Comparison of ENCODE assay signal across 26 mouse cellular contexts in genomic region chr16:5164327-5164726, GRCm38 (mm10). TPM values are rescaled to one million over a fixed set of nuclear protein-coding genes. Genes with fewer than 3 reads are reported as not detected.
DNase-seq lines count a peak whose midpoint lies in the region; ATAC-seq and TF ChIP-seq lines count a peak whose summit lies in the region.
"Had no signal": no experiment of that assay in that cellular context is flagged by ENCODE, and none has a peak within 500 bp of the region (broad histone marks: within the 10 kb centered on the region; RNA-seq: fewer than 3 reads in every experiment).

No protein-coding gene starts in this region.

- H3K36me3 ChIP-seq in heart, embryonic 13.5 days: no peaks in the 10 kb centered on the region
- no peaks in the 10 kb centered on the region for H3K36me3 ChIP-seq in heart, adult 2 months (ENCODE audit: control insufficient read depth, insufficient read depth, low read length)
- H3K36me3 ChIP-seq: embryonic facial prominence, embryonic 10.5 days; embryonic facial prominence, embryonic 12.5 days; forebrain, embryonic 10.5 days; forebrain, embryonic 12.5 days; G1E had no signal

- no peak overlapping the region for H3K4me2 ChIP-seq in heart, embryonic 13.5 days
- H3K4me2 ChIP-seq: embryonic facial prominence, embryonic 12.5 days; forebrain, embryonic 12.5 days had no signal

- no peak for DNase-seq in gastrocnemius, adult 2 months
- no peak for DNase-seq in gastrocnemius, postnatal 10 days
- DNase-seq in heart, adult 2 months: no peak
- DNase-seq in A20 (ENCODE audit: low read depth, low spot score): peak; percentile 72
- no peak for DNase-seq in right cerebral cortex, postnatal 4 days
- DNase-seq: adrenal gland, adult 8-10 months; adrenal gland, postnatal 14 days; adrenal gland, postnatal 36 days; cerebellum, adult 11-12 months; cerebellum, adult 2 months; cerebellum, adult 9-10 months; cerebellum, postnatal 10 days; cerebellum, postnatal 25 days; forebrain, postnatal 0 days had no signal

- H3K27me3 ChIP-seq in heart, embryonic 13.5 days (replicated peaks): peaks cover 16% of the 10 kb centered on the region
- no peaks in the 10 kb centered on the region for H3K27me3 ChIP-seq in heart, adult 2 months (ENCODE audit: control insufficient read depth, insufficient read depth, low read length)

- H3K4me1 ChIP-seq in heart, embryonic 13.5 days: peaks cover 29% of the 10 kb centered on the region
- H3K4me1 ChIP-seq in heart, adult 2 months (ENCODE audit: control insufficient read depth, insufficient read depth, low read length): peaks cover 8% of the 10 kb centered on the region
- H3K4me1 ChIP-seq: embryonic facial prominence, embryonic 10.5 days; embryonic facial prominence, embryonic 12.5 days; forebrain, embryonic 10.5 days; forebrain, embryonic 12.5 days had no signal

- H3K9ac ChIP-seq in heart, embryonic 13.5 days: no peak overlapping the region
- no peak overlapping the region for H3K9ac ChIP-seq in heart, adult 2 months (ENCODE audit: low read depth, low read length)
- H3K9ac ChIP-seq: embryonic facial prominence, embryonic 12.5 days; forebrain, embryonic 12.5 days; forebrain, postnatal 0 days had no signal

- WGBS in heart, embryonic 13.5 days: 62% methylated on average over 6 of the region's 6 CpGs
- 43% methylated on average over 6 of the region's 6 CpGs for whole genome bisulfite sequencing in heart, adult 2 months

- no peak for TF ChIP-seq CTCF in gastrocnemius, adult 2 months (IDR thresholded peaks at IDR 0.05)
- no peak for TF ChIP-seq CTCF in heart, adult 2 months (IDR thresholded peaks at IDR 0.05)

- H3K4me3 ChIP-seq in gastrocnemius, adult 2 months: no peak overlapping the region
- H3K4me3 ChIP-seq in heart, embryonic 13.5 days: no peak overlapping the region
- H3K4me3 ChIP-seq in heart, adult 2 months: no peak overlapping the region
- H3K4me3 ChIP-seq: embryonic facial prominence, embryonic 10.5 days; embryonic facial prominence, embryonic 12.5 days; erythroblast, embryonic 14.5 days; forebrain, embryonic 10.5 days; forebrain, embryonic 12.5 days had no signal

- TF ChIP-seq EP300 in heart, adult 2 months (IDR thresholded peaks at IDR 0.05; ENCODE audit: insufficient read depth, low read depth, low read length): no peak

- no peaks in the 10 kb centered on the region for H3K79me2 ChIP-seq in heart, adult 2 months (replicated peaks; ENCODE audit: control insufficient read depth, insufficient read depth, low read length)

- no peaks in the 10 kb centered on the region for H3K9me3 ChIP-seq in heart, embryonic 13.5 days
- H3K9me3 ChIP-seq: embryonic facial prominence, embryonic 10.5 days; embryonic facial prominence, embryonic 12.5 days; forebrain, embryonic 10.5 days; forebrain, embryonic 12.5 days; G1E had no signal

- no peak for ATAC-seq in heart, embryonic 13.5 days (ENCODE audit: extremely low read depth, insufficient number of reproducible peaks, low FRiP score, low TSS enrichment)
- ATAC-seq in granulocyte monocyte progenitor cell, adult 5-6 weeks (replicated peaks; ENCODE audit: poor library complexity, severe bottlenecking): peak; percentile 39; the same call in 1 of the 2 replicates
- no peak for ATAC-seq in erythroblast, adult 5-6 weeks (replicated peaks; ENCODE audit: low FRiP score, poor library complexity, severe bottlenecking)
- ATAC-seq: activated CD4-positive, CD25-positive, alpha-beta regulatory T cell, adult 4 months; forebrain, embryonic 14.5 days; forebrain, postnatal 0 days; Patski had no signal

- intact Hi-C loops in gastrocnemius, adult 2 months (cut with DNase I): no loop called here
- intact Hi-C loops in heart, adult 2 months (cut with DNase I): no loop called here

- no peak for TF ChIP-seq POLR2A in heart, adult 2 months (IDR thresholded peaks at IDR 0.05; ENCODE audit: insufficient read depth, low read depth, low read length)

- peak overlapping the region; percentile 92 for H3K27ac ChIP-seq in gastrocnemius, adult 2 months
- peak overlapping the region; percentile 5; the same call in 1 of the 2 replicates for H3K27ac ChIP-seq in heart, embryonic 13.5 days (replicated peaks)
- H3K27ac ChIP-seq in heart, adult 2 months: no peak overlapping the region; the same call in 1 of the 2 replicates
- H3K27ac ChIP-seq: embryonic facial prominence, embryonic 10.5 days; embryonic facial prominence, embryonic 12.5 days; forebrain, embryonic 10.5 days; forebrain, embryonic 12.5 days had no signal

RNA-seq across cellular contexts. Expression of gene Sec14l5, which starts 17.4 kb away (rescaled TPM):
- 10 to 100 TPM in 1 of 2 experiments, 1 to 10 TPM in 1; 7.6 to 16.1 TPM for total RNA-seq in gastrocnemius, adult 2 months (2021)
- total RNA-seq in gastrocnemius, postnatal 10 days (2021): 10 to 100 TPM in 1 of 2 experiments, 1 to 10 TPM in 1; 8.8 to 13.3 TPM
- 0.04 and 0.08 TPM in 2 replicates for polyA plus RNA-seq in heart, embryonic 13.5 days (2015; fragmentation: Nextera tagmentation; extraction: Ambion mirVana)
- under 1 TPM; 0.73 to 0.78 TPM for total RNA-seq in heart, adult 2 months (2021)
- 2.1 and 4.3 TPM in 2 replicates for polyA plus RNA-seq in heart, adult 2 months (2012; rRNA removed)
- total RNA-seq in granulocyte monocyte progenitor cell, adult 5-6 weeks (2014; fragmentation: Nextera tagmentation): not detected in 2 replicates
- not detected in 2 replicates for total RNA-seq in granulocyte monocyte progenitor cell, adult 5-6 weeks (2017)
- not detected in 2 replicates for total RNA-seq in erythroblast, adult 5-6 weeks (2015; ENCODE audit: low replicate concordance)
- not detected in 2 replicates for total RNA-seq in erythroblast, adult 5-6 weeks (2017; ENCODE audit: low replicate concordance)
- polyA plus RNA-seq: activated CD4-positive, CD25-positive, alpha-beta regulatory T cell, adult 4 months; erythroblast, embryonic 14.5 days; G1E; Patski had no signal

RNA-seq across cellular contexts. Expression of gene Ppl, which starts 32.1 kb away (rescaled TPM):
- total RNA-seq in gastrocnemius, adult 2 months (2021): 1 to 10 TPM; 2.5 to 3.7 TPM
- total RNA-seq in gastrocnemius, postnatal 10 days (2021): under 1 TPM; 0.12 to 0.25 TPM
- polyA plus RNA-seq in heart, embryonic 13.5 days (2015; fragmentation: Nextera tagmentation; extraction: Ambion mirVana): 1.2 and 1.4 TPM in 2 replicates
- 1 to 10 TPM; 4.5 to 9.4 TPM for total RNA-seq in heart, adult 2 months (2021)
- polyA plus RNA-seq in heart, adult 2 months (2012; rRNA removed): 2.0 and 2.5 TPM in 2 replicates
- total RNA-seq in granulocyte monocyte progenitor cell, adult 5-6 weeks (2014; fragmentation: Nextera tagmentation): not detected in 2 replicates
- not detected in 2 replicates for total RNA-seq in granulocyte monocyte progenitor cell, adult 5-6 weeks (2017)
- not detected in 2 replicates for total RNA-seq in erythroblast, adult 5-6 weeks (2015; ENCODE audit: low replicate concordance)
- not detected in 2 replicates for total RNA-seq in erythroblast, adult 5-6 weeks (2017; ENCODE audit: low replicate concordance)
- polyA plus RNA-seq: G1E had no signal

RNA-seq across cellular contexts. Expression of gene Nagpa, which starts 39.5 kb away (rescaled TPM):
- total RNA-seq in gastrocnemius, adult 2 months (2021): 1 to 10 TPM; 5.6 to 6.7 TPM
- 1 to 10 TPM; 6.6 to 7.0 TPM for total RNA-seq in gastrocnemius, postnatal 10 days (2021)
- polyA plus RNA-seq in heart, embryonic 13.5 days (2015; fragmentation: Nextera tagmentation; extraction: Ambion mirVana): 14.4 and 16.3 TPM in 2 replicates
- total RNA-seq in heart, adult 2 months (2021): 10 to 100 TPM; 11.3 to 15.7 TPM
- polyA plus RNA-seq in heart, adult 2 months (2012; rRNA removed): 22.7 and 24.2 TPM in 2 replicates
- 42.0 and 68.1 TPM in 2 replicates for total RNA-seq in granulocyte monocyte progenitor cell, adult 5-6 weeks (2014; fragmentation: Nextera tagmentation)
- total RNA-seq in granulocyte monocyte progenitor cell, adult 5-6 weeks (2017): 64.8 and 75.8 TPM in 2 replicates
- total RNA-seq in erythroblast, adult 5-6 weeks (2015; ENCODE audit: low replicate concordance): 4.4 and 9.6 TPM in 2 replicates
- 5.6 and 15.1 TPM in 2 replicates for total RNA-seq in erythroblast, adult 5-6 weeks (2017; ENCODE audit: low replicate concordance)

RNA-seq across cellular contexts. Expression of gene AU021092, which starts 57.8 kb away (rescaled TPM):
- 1 to 10 TPM; 3.2 to 3.6 TPM for total RNA-seq in gastrocnemius, adult 2 months (2021)
- 1 to 10 TPM; 6.1 to 6.2 TPM for total RNA-seq in gastrocnemius, postnatal 10 days (2021)
- 3.0 and 3.7 TPM in 2 replicates for polyA plus RNA-seq in heart, embryonic 13.5 days (2015; fragmentation: Nextera tagmentation; extraction: Ambion mirVana)
- total RNA-seq in heart, adult 2 months (2021): 10 to 100 TPM; 17.4 to 19.9 TPM
- polyA plus RNA-seq in heart, adult 2 months (2012; rRNA removed): 12.1 and 12.5 TPM in 2 replicates
- total RNA-seq in granulocyte monocyte progenitor cell, adult 5-6 weeks (2014; fragmentation: Nextera tagmentation): not detected in 2 replicates
- total RNA-seq in granulocyte monocyte progenitor cell, adult 5-6 weeks (2017): not detected in 2 replicates
- not detected in 2 replicates for total RNA-seq in erythroblast, adult 5-6 weeks (2015; ENCODE audit: low replicate concordance)
- not detected in 2 replicates for total RNA-seq in erythroblast, adult 5-6 weeks (2017; ENCODE audit: low replicate concordance)
- total RNA-seq: G1E had no signal
- polyA plus RNA-seq: activated CD4-positive, CD25-positive, alpha-beta regulatory T cell, adult 4 months; erythroblast, embryonic 14.5 days; G1E had no signal

Comparison
In these comparisons a context has a peak if more than half of its experiments do, and no peak if none do; other contexts are left out.
1. RNA of gene Sec14l5, which starts 17.4 kb away (total RNA-seq): 7.6 to 16.1 TPM in gastrocnemius, adult 2 months and 8.8 to 13.3 TPM in gastrocnemius, postnatal 10 days; 0.73 to 0.78 TPM in heart, adult 2 months, not detected in granulocyte monocyte progenitor cell, adult 5-6 weeks and not detected in erythroblast, adult 5-6 weeks; every median in the first group is over 4 times any median in the second.